Mouse (Mus musculus): Measurements from ENCODE around the gene Wdr1. TPM values are rescaled to one million over a fixed set of nuclear protein-coding genes. Genes with fewer than 3 reads are reported as not detected.

Gene Wdr1
- total RNA-seq (2023): 318 TPM

DNA sequence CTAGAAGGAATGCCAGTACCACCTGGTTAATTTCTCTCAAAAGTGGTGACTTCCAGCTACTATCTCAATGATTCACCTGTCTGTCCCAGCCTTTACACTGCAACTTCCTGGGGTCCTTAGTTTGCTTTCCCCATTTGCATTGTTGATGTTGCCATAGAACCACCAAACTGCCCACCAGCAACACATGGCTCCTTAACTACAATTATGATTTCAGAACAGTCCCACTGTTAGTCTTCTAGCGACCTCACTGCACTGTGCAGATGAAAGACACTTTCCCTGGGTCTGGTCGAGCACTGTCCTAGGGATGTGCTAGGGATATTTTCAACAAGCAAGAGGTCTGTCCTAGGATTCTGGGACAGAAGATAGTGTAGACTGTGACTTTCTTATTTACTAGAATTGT is at the start of gene Wdr1:
Wdr1 (minus strand) TSS at position 101 of the 400 bp plus-strand sequence.

DNA sequence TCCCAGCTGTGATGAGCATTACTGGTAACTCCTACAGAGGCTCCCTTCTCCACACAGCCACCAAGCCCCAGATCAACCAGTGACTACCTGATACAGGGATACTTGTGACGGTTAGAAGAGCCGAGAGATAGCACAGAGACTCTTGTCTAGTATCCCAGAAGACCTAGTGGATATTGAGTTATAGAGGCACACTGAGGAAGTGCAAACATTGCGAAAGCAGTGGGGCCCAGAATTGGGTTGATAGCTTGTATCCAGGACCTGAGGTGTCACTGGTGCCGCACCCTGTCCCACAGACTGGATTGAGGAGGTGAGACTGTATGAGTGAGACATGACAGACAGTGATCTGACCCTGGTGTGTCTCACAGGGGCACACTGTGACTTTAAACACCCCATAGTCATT is 60.0 kb downstream of the Wdr1 start, which contains the start of gene Slc2a9:
Slc2a9 (minus strand) TSS at position 152 of the 400 bp plus-strand sequence.

Other genes starting within 250 kb of the Wdr1 start
- gene Drd5, start 243.9 kb downstream of the Wdr1 start, total RNA-seq (2023): 0.15 TPM
- 24.4 TPM for gene Slc2a9, start 60.1 kb downstream of the Wdr1 start, total RNA-seq (2023)
- gene Zfp518b, start 121.6 kb upstream of the Wdr1 start, total RNA-seq (2023): 1.3 TPM